Mouse (Mus musculus) c-Kit-positive CD71-negative TER-119-negative erythroid progenitor cells, embryonic 14.5 days (primary cell): Measurements from ENCODE around the gene Sox5.

Experiments used
- DNase-seq: peaks from one replicate; pipeline ENCODE4 v3.0.0-alpha.2; 2013; ENCODE audit warnings: low read depth

The Sox5 gene

DNA sequence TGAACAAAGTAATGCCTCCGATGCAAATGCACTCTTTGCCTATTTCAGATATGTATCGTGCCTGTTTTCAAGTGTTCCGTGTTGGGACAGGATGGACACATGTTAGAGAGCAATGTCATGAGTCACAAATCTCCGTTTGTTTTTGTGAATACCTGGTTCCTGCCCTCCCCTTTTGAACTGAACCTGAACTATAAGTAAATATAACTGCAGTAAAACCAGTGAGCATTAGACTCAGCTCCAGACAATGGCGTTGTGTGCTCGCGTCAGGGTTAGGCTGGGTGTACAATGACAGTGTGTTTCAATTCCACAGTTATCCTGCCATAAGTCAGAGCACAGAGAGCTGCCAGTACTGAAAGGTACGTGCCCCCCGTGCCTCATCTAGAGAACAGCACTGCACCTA is 739.8 kb downstream of the Sox5 start:
- DNase-seq: no peak

- no peak for DNase-seq
Observed at GRCm38 (mm10) chr6:144041188-144041587, 740.6 kb downstream of the Sox5 start.

- DNase-seq: no peak
Observed at GRCm38 (mm10) chr6:144040349-144040748, 741.4 kb downstream of the Sox5 start.

- DNase-seq: no peak
Observed at GRCm38 (mm10) chr6:144039221-144039620, 742.6 kb downstream of the Sox5 start.

DNA sequence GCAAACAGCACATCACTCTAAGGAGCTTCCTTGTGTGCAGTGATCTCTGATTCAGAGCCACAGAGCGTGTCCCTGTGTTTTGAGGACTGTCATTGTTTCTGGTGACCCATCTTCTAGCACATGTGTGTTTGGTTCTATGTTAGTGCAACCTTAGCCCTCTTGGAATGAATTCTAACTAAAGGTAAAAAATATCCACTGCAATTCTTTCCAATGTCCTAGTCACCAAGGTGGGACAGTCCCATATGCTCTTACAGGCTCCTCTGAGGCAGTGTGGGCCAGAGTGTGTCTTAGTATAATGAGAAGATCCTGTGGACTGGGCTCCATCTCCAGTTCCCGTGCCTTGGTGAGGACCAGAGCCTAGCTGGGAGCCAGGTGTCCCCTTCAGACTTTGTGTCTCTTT is 748.6 kb downstream of the Sox5 start:
- no peak for DNase-seq

GRCm38 (mm10) chr6:144016929-144017328 is 764.8 kb downstream of the Sox5 start:
- DNase-seq: no peak

DNA sequence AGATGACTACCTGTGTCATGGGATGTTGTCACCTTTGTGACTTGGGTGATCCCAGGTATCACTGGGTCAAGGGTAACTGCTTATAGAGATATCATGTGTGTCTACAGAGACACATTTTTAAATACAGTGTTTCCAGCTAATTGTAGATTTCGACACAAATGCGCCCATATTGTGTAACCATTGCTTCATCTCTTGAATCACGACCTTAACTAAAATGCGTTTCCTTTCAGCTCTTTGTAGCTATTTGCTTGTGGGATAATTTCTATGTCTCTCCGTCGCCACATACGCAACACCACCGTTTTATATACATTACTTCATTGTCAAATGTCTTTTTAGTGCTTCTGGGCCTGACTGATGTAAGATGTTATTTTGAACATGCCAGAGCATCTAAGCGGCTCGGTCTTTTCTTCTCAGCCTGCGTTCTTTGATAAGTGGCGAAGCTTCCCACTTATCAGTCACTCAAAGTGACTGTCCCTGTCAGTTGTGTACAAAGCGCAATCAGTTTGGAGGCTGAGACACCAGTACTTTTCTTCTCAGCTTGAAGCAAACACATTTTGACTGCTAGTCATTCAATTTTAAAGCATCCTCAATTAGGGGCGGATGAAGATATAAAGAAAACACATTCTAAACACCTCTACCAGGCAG is 769.8 kb downstream of the Sox5 start:
- DNase-seq: no peak

- no peak for DNase-seq
Observed at GRCm38 (mm10) chr6:144010995-144011394, 770.8 kb downstream of the Sox5 start.

DNA sequence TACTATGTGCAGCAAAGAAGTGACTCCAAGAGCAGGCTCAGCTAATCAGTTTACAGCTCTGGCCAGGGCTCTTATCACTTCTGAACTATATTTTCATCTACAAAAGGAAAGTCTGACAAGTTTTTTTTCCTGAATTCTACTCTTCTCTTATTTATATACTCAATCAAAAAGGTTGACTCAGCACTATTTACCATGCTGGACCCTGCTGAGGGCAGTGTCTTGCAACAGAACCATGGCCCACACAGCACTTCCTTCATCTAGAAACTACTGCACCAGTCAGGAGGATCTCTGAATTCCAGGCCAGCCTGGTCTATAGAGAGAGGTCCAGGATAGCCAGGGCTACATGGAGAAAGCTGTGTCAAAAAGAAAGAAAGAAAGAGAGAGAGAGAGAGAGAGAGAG is 771.5 kb downstream of the Sox5 start:
- DNase-seq: no peak

- DNase-seq: no peak
Observed at GRCm38 (mm10) chr6:144005132-144005531, 776.6 kb downstream of the Sox5 start.

DNA sequence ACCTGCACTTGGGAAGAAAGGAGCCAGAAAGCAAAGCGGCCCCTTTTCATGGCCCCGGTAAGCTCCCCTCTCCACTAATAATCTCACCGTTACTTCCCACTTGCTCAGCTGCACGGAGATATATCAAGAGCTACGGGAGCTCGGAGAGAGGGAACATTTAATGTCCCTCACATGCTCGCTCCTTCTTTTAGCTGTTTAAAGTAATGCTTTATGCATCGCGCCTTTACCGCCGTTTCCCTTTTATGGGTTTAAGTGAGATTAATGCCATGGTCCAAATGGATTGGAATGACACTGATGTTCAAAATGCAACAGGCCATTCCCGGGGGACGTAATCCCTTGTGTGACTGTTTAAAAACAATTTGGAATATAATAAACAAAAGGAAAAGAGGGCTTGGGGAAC is 783.6 kb downstream of the Sox5 start:
- DNase-seq: no peak

- DNase-seq: no peak
Observed at GRCm38 (mm10) chr6:143997616-143998015, 784.2 kb downstream of the Sox5 start.

DNA sequence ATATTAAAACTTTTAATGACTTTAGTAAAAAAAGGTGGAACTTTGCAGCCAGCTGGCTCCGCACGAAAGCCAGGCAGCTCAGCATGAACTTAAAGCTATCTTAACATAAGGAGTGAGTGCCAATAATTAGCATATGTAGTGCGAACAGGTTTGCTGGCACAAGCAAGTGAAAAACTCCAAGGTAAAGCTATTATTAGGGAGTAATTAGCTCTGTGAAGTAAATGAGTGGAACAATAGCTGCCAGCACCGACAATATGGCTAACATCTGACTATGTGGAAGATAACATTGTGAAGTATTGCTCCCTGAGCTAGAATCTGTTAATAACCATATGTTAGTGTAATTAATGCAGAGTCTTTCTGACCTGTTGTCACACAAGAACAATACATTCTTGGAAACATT is 786.7 kb downstream of the Sox5 start:
- no peak for DNase-seq

- no peak for DNase-seq
Observed at GRCm38 (mm10) chr6:143987548-143987947, 794.2 kb downstream of the Sox5 start.

GRCm38 (mm10) chr6:143980131-143980530 is 801.6 kb downstream of the Sox5 start:
- DNase-seq: no peak

- DNase-seq: no peak
Observed at GRCm38 (mm10) chr6:143967724-143968400, 813.9 kb downstream of the Sox5 start.

GRCm38 (mm10) chr6:143960487-143960886 is 821.3 kb downstream of the Sox5 start:
- DNase-seq: no peak

- DNase-seq: no peak
Observed at GRCm38 (mm10) chr6:143960081-143960480, 821.7 kb downstream of the Sox5 start.

GRCm38 (mm10) chr6:143958372-143958771 is 823.4 kb downstream of the Sox5 start:
- no peak for DNase-seq

DNA sequence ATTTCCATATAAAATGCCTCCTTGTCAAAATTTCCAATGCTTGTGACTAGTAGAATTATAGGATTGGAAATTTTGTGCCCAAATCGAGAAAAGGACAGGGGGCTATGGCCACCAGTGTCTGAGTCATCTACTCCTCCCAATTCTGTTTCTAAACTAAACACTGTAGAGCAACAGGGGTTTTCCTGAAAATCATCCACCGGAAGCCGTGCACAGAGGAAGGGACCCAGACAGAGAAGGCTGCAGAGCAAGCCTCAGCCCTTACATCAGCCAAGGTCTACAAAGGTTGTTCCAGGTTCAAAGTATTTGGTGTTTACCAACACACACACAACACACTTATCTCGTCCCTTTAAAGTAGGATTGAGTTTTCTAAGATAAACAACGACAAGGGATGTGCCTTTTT is 824.7 kb downstream of the Sox5 start:
- DNase-seq: no peak

GRCm38 (mm10) chr6:143948553-143949308 is 833.0 kb downstream of the Sox5 start:
- no peak for DNase-seq

DNA sequence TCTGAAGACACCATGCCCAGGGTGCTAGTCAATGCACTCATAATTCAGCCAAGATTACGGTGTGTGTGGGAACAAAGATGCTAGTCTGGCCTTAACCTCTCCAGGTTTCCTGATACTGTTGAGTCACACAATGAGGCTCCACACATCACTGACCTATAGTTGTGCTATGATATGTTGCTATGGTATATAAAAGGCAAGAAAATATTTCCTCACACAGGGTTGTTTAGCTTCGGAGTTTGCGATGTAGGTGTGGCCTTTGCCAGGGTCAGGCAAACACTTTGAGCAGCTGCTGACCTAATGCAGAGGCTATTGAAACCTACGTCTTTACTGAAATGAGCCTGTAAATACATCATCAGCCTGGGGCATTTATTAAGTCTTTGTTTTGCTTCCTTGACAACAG is 833.7 kb downstream of the Sox5 start:
- no peak for DNase-seq

DNA sequence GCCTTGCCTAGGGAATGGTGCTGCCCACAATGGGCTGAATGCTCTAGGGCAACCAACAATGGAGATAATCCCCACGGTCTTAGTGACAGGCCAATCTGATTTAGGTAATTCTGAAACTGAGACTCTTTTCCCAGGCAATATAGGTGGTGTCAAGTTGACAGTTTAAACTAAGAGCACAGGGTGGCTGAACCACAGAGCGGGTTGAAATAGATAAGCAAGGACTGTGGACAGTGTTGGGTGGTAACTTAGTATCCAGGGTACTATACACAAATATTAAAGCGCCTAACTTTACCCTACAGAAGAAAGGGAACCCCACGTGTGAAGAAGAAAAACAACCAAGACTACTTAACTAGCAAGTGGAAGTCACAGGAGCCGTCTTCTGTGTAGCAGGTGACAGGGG is 838.7 kb downstream of the Sox5 start:
- no peak for DNase-seq
